Mouse (Mus musculus) cortical plate, adult 2 months (tissue): ENCODE results near the gene Hras.

ENCODE experiments used
- CTCF ChIP-seq: fragments of 200-500 bp; IDR thresholded peaks from 2 replicates; pipeline ENCODE4 v1.5.1; 2011; ENCODE audit warnings: mild to moderate bottlenecking, control low read depth, low read length; ENCODE audit not compliant: insufficient read depth; ENCODE audit errors: extremely low read depth
- POLR2A ChIP-seq: fragments of 200-500 bp; IDR thresholded peaks from 2 replicates; pipeline ENCODE4 v1.6.1; 2011; ENCODE audit warnings: mild to moderate bottlenecking, low read length, control low read depth; ENCODE audit not compliant: insufficient read depth; ENCODE audit errors: extremely low read depth

DNA sequence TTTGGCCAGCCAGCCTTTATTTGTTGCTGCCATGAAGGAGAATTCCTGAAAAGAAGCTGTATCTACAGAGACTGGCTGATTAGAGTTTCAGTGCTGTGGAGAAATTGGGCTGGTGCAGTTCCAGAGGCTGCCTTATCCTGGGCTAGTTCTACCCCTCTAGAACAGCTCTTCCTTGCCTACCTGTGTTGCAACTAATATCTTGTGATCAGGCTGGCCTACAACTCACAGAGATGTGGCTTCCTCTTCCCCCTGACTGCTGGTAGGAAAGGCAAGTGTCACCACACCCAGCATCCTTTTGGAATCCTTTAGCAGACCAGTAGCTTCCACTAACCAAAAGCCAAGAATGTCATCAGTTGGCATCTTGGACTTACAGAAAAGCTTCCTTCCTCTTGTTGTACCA is 23.9 kb downstream of the Hras start:
- TF ChIP-seq POLR2A (no peak), CTCF (no peak)
